Mouse (Mus musculus): Measurements from ENCODE around the gene D7Ertd443e. TPM values are rescaled to one million over a fixed set of nuclear protein-coding genes. Genes with fewer than 3 reads are reported as not detected.

Gene D7Ertd443e
- polyA plus RNA-seq, 1 experiment = 0.34 TPM

- DNase-seq (ENCODE audit: low spot score) = no peak
These were observed 158.4 kb downstream of the D7Ertd443e start for GRCm38 (mm10) chr7:134227101-134227500.

GRCm38 (mm10) chr7:134226231-134226630 lies 159.2 kb downstream of the D7Ertd443e start:
- DNase-seq (ENCODE audit: low spot score) = no peak

- DNase-seq (ENCODE audit: low spot score) = peak; percentile 31
These were observed 160.5 kb downstream of the D7Ertd443e start for GRCm38 (mm10) chr7:134224741-134225612.

GRCm38 (mm10) chr7:134224421-134224740 lies 161.1 kb downstream of the D7Ertd443e start:
- DNase-seq (ENCODE audit: low spot score) = peak; percentile 32

GRCm38 (mm10) chr7:134223444-134224161 lies 161.9 kb downstream of the D7Ertd443e start:
- peak; percentile 60 for DNase-seq (ENCODE audit: low spot score)

Other genes with a start within 250 kb of the D7Ertd443e start
- gene Adam12, start 153.5 kb downstream of the D7Ertd443e start, polyA plus RNA-seq (2012; rRNA removed) = 4.3 and 4.6 TPM in 2 replicates

All from urinary bladder, adult 2 months (tissue).